Mouse (Mus musculus) olfactory bulb, adult 2 months (tissue): Measurements from ENCODE around the gene Fam192a.

Experiments
- CTCF ChIP-seq: fragments of 200-500 bp; IDR thresholded peaks from 2 replicates; pipeline ENCODE4 v1.5.1; 2012; ENCODE audit warnings: low read depth, mild to moderate bottlenecking, low read length, moderate library complexity; ENCODE audit not compliant: insufficient read depth
- POLR2A ChIP-seq: fragments of 200-500 bp; IDR thresholded peaks from 2 replicates; pipeline ENCODE4 v1.6.1; 2012; ENCODE audit warnings: mild to moderate bottlenecking, low read depth, low read length, moderate library complexity; ENCODE audit not compliant: insufficient read depth

- TF ChIP-seq CTCF, result no peak
- TF ChIP-seq POLR2A, result no peak
Measured at GRCm38 (mm10) chr8:94532525-94532872, 69.3 kb downstream of the Fam192a start.
